In genomic region chr11:105182461-105182855, GRCm38 (mm10) we compare ENCODE assay signal across 9 mouse cellular contexts. TPM values are rescaled to one million over a fixed set of nuclear protein-coding genes. Genes with fewer than 3 reads are reported as not detected.
DNase-seq lines count a peak whose midpoint lies in the region; ATAC-seq and TF ChIP-seq lines count a peak whose summit lies in the region.
"Had no signal": no experiment of that assay in that cellular context is flagged by ENCODE, and none has a peak within 500 bp of the region (broad histone marks: within the 10 kb centered on the region; RNA-seq: fewer than 3 reads in every experiment).

No protein-coding gene starts in this region.

- 4% methylated on average over 4 of the region's 4 CpGs for WGBS in kidney, embryonic 14.5 days
- 4% methylated on average over 4 of the region's 4 CpGs for WGBS in forebrain, postnatal 0 days
- 5% methylated on average over 4 of the region's 4 CpGs for WGBS in midbrain, embryonic 11.5 days

- H3K9me3 ChIP-seq in kidney, embryonic 14.5 days (ENCODE audit: control insufficient read depth, low read length): no peaks in the 10 kb centered on the region
- no peaks in the 10 kb centered on the region for H3K9me3 ChIP-seq in forebrain, postnatal 0 days (ENCODE audit: low read length)
- no peaks in the 10 kb centered on the region for H3K9me3 ChIP-seq in midbrain, embryonic 11.5 days (ENCODE audit: control insufficient read depth, low read length)

- H3K36me3 ChIP-seq in kidney, embryonic 14.5 days (ENCODE audit: control insufficient read depth, insufficient read depth, low read length): peaks cover 19% of the 10 kb centered on the region
- peaks cover 7% of the 10 kb centered on the region; the same call in 1 of the 2 replicates for H3K36me3 ChIP-seq in forebrain, postnatal 0 days (ENCODE audit: insufficient read depth)
- H3K36me3 ChIP-seq in midbrain, embryonic 11.5 days (ENCODE audit: control insufficient read depth, insufficient read depth, low read length): peaks cover 8% of the 10 kb centered on the region

- TF ChIP-seq CTCF in forebrain, postnatal 0 days (IDR thresholded peaks at IDR 0.05; ENCODE audit: low read depth): no peak

- peak overlapping the region; percentile 87 for H3K9ac ChIP-seq in kidney, embryonic 14.5 days (ENCODE audit: low read depth, low read length)
- H3K9ac ChIP-seq in forebrain, postnatal 0 days: peak overlapping the region; percentile 96
- H3K9ac ChIP-seq in midbrain, embryonic 11.5 days (ENCODE audit: low read length): peak overlapping the region; percentile 98

- H3K27me3 ChIP-seq in kidney, embryonic 14.5 days (ENCODE audit: control insufficient read depth, insufficient read depth, low read length): no peaks in the 10 kb centered on the region
- no peaks in the 10 kb centered on the region for H3K27me3 ChIP-seq in forebrain, postnatal 0 days (ENCODE audit: insufficient read depth, low read length)
- no peaks in the 10 kb centered on the region for H3K27me3 ChIP-seq in midbrain, embryonic 11.5 days (ENCODE audit: control insufficient read depth, insufficient read depth, low read length)

- peak overlapping the region; percentile 73 for H3K4me2 ChIP-seq in kidney, embryonic 14.5 days (replicated peaks; ENCODE audit: low read depth, low read length)
- peak overlapping the region; percentile 94 for H3K4me2 ChIP-seq in forebrain, postnatal 0 days (ENCODE audit: low read depth)
- peak overlapping the region; percentile 64 for H3K4me2 ChIP-seq in midbrain, embryonic 11.5 days

- H3K4me3 ChIP-seq in kidney, embryonic 14.5 days (ENCODE audit: low read length): peak overlapping the region; percentile 61
- H3K4me3 ChIP-seq in forebrain, postnatal 0 days (ENCODE audit: low read depth, low read length): peak overlapping the region; percentile 96
- H3K4me3 ChIP-seq in midbrain, embryonic 11.5 days (ENCODE audit: low read depth, low read length): peak overlapping the region; percentile 94

- peaks cover 11% of the 10 kb centered on the region; the same call in 1 of the 2 replicates for H3K4me1 ChIP-seq in kidney, embryonic 14.5 days (ENCODE audit: control insufficient read depth, insufficient read depth, low read length)
- H3K4me1 ChIP-seq in forebrain, postnatal 0 days (ENCODE audit: insufficient read depth): peaks cover 17% of the 10 kb centered on the region; the same call in 1 of the 2 replicates
- peaks cover 11% of the 10 kb centered on the region for H3K4me1 ChIP-seq in midbrain, embryonic 11.5 days (ENCODE audit: control insufficient read depth, insufficient read depth, low read length)

- peak overlapping the region; percentile 83 for H3K27ac ChIP-seq in kidney, embryonic 14.5 days (ENCODE audit: low read depth, low read length)
- peak overlapping the region; percentile 93 for H3K27ac ChIP-seq in forebrain, postnatal 0 days (ENCODE audit: low read depth, low read length)
- peak overlapping the region; percentile 81 for H3K27ac ChIP-seq in midbrain, embryonic 11.5 days (ENCODE audit: low read depth, low read length)

- ATAC-seq in kidney, embryonic 14.5 days (ENCODE audit: low FRiP score, low TSS enrichment): no peak
- no peak for ATAC-seq in forebrain, postnatal 0 days
- no peak for ATAC-seq in midbrain, embryonic 11.5 days (ENCODE audit: low FRiP score)

- DNase-seq in kidney, adult 18-20 months: no peak
- DNase-seq in adipocyte (ENCODE audit: low spot score): peak; percentile 62
- DNase-seq in forebrain, postnatal 0 days: no peak
- no peak for DNase-seq in midbrain, embryonic 11.5 days (ENCODE audit: low spot score, missing footprints)
- no peak for DNase-seq in adrenal gland, postnatal 36 days
- DNase-seq in urinary bladder, postnatal 10 days (ENCODE audit: low spot score): no peak
- no peak for DNase-seq in layer of hippocampus, adult 9-11 months

RNA-seq across cellular contexts. Expression of gene Tlk2, which starts 3.9 kb away (rescaled TPM):
- polyA plus RNA-seq in kidney, embryonic 14.5 days (2014; fragmentation: Nextera tagmentation; extraction: Ambion mirVana): 27.5 and 30.8 TPM in 2 replicates
- 71.1 and 94.0 TPM in 2 replicates for total RNA-seq in forebrain, postnatal 0 days (2014; rRNA removed)
- 12.4 and 13.9 TPM in 2 replicates for polyA plus RNA-seq in forebrain, postnatal 0 days (2015; fragmentation: Nextera tagmentation; extraction: Ambion mirVana)
- 29.4 and 33.1 TPM in 2 replicates for polyA plus RNA-seq in midbrain, embryonic 11.5 days (2014; fragmentation: Nextera tagmentation; extraction: Ambion mirVana)
- 10 to 100 TPM; 50.9 to 51.9 TPM for total RNA-seq in adrenal gland, postnatal 36 days (2021)

RNA-seq across cellular contexts. Expression of gene Gm10842, which starts 35.8 kb away (rescaled TPM):
- polyA plus RNA-seq in kidney, embryonic 14.5 days (2014; fragmentation: Nextera tagmentation; extraction: Ambion mirVana): not detected in 2 replicates
- total RNA-seq in forebrain, postnatal 0 days (2014; rRNA removed): not detected in 2 replicates
- polyA plus RNA-seq in forebrain, postnatal 0 days (2015; fragmentation: Nextera tagmentation; extraction: Ambion mirVana): not detected in 2 replicates
- not detected in 2 replicates for polyA plus RNA-seq in midbrain, embryonic 11.5 days (2014; fragmentation: Nextera tagmentation; extraction: Ambion mirVana)
- total RNA-seq in adrenal gland, postnatal 36 days (2021): not detected
- total RNA-seq: left cerebral cortex, adult 8-10 months had no signal

RNA-seq across cellular contexts. Expression of gene Mettl2, which starts 56.2 kb away (rescaled TPM):
- 45.4 and 52.3 TPM in 2 replicates for polyA plus RNA-seq in kidney, embryonic 14.5 days (2014; fragmentation: Nextera tagmentation; extraction: Ambion mirVana)
- total RNA-seq in forebrain, postnatal 0 days (2014; rRNA removed): 26.8 and 38.1 TPM in 2 replicates
- polyA plus RNA-seq in forebrain, postnatal 0 days (2015; fragmentation: Nextera tagmentation; extraction: Ambion mirVana): 25.2 and 31.6 TPM in 2 replicates
- 41.4 and 46.9 TPM in 2 replicates for polyA plus RNA-seq in midbrain, embryonic 11.5 days (2014; fragmentation: Nextera tagmentation; extraction: Ambion mirVana)
- total RNA-seq in adrenal gland, postnatal 36 days (2021): 10 to 100 TPM; 23.1 to 24.2 TPM
